Mouse (Mus musculus) cerebellum, adult (tissue): ENCODE data around the gene Sh3glb1.

ENCODE experiments used
- ATAC-seq: cut with Nextera tagmentation; 2 replicates; pipeline ENCODE4 v1.9.2; 2017; ENCODE audit warnings: mild to moderate bottlenecking, moderate library complexity, mixed read lengths; ENCODE audit not compliant: insufficient number of reproducible peaks, low FRiP score, low TSS enrichment

Gene Sh3glb1

GRCm38 (mm10) chr3:144715901-144716300 is 4.2 kb downstream of the Sh3glb1 start:
- ATAC-seq: no peak

- ATAC-seq: no peak
Observed at GRCm38 (mm10) chr3:144715033-144715432, 5.1 kb downstream of the Sh3glb1 start.

- no peak for ATAC-seq
Observed at GRCm38 (mm10) chr3:144714606-144715005, 5.5 kb downstream of the Sh3glb1 start.

GRCm38 (mm10) chr3:144714126-144714525 is 6.0 kb downstream of the Sh3glb1 start:
- ATAC-seq: no peak

- no peak for ATAC-seq
Observed at GRCm38 (mm10) chr3:144711607-144712206, 8.4 kb downstream of the Sh3glb1 start.

- ATAC-seq: no peak
Observed at GRCm38 (mm10) chr3:144708612-144709011, 11.5 kb downstream of the Sh3glb1 start.

GRCm38 (mm10) chr3:144703959-144704358 is 16.2 kb downstream of the Sh3glb1 start:
- no peak for ATAC-seq

- ATAC-seq: no peak
Observed at GRCm38 (mm10) chr3:144698790-144699433, 21.2 kb downstream of the Sh3glb1 start.

GRCm38 (mm10) chr3:144697942-144698341 is 22.2 kb downstream of the Sh3glb1 start:
- no peak for ATAC-seq

GRCm38 (mm10) chr3:144697154-144697553 is 23.0 kb downstream of the Sh3glb1 start:
- ATAC-seq: no peak

GRCm38 (mm10) chr3:144694941-144695340 is 25.2 kb downstream of the Sh3glb1 start:
- no peak for ATAC-seq

GRCm38 (mm10) chr3:144694040-144694439 is 26.1 kb downstream of the Sh3glb1 start:
- ATAC-seq: no peak

- ATAC-seq: peak; percentile 63; the same call in 1 of the 2 replicates
Observed at GRCm38 (mm10) chr3:144692052-144692451, 28.1 kb downstream of the Sh3glb1 start.

GRCm38 (mm10) chr3:144689236-144689635 is 30.9 kb downstream of the Sh3glb1 start:
- ATAC-seq: no peak

- ATAC-seq: no peak; the same call in 1 of the 2 replicates
Observed at GRCm38 (mm10) chr3:144688284-144688683, 31.9 kb downstream of the Sh3glb1 start.

GRCm38 (mm10) chr3:144687618-144688017 is 32.5 kb downstream of the Sh3glb1 start:
- ATAC-seq: no peak

- ATAC-seq: no peak
Observed at GRCm38 (mm10) chr3:144686146-144686545, 34.0 kb downstream of the Sh3glb1 start.

GRCm38 (mm10) chr3:144683136-144683814 is 36.9 kb downstream of the Sh3glb1 start:
- ATAC-seq: no peak

GRCm38 (mm10) chr3:144681542-144681941 is 38.6 kb downstream of the Sh3glb1 start:
- no peak for ATAC-seq

- no peak for ATAC-seq
Observed at GRCm38 (mm10) chr3:144679701-144680159, 40.4 kb downstream of the Sh3glb1 start.

- ATAC-seq: no peak
Observed at GRCm38 (mm10) chr3:144679137-144679536, 41.0 kb downstream of the Sh3glb1 start.
